Mouse (Mus musculus) heart, adult 2 months (tissue): ENCODE measurements at regions not wholly inside any gene's neighbourhood (a gene's known extent, or its start where the extent isn't known, plus 50 kb on each side); places are given as distances from the start of the nearest gene placed in this dataset.

Experiments
- DNase-seq, 2 experiments: peaks; one replicate each; pipeline ENCODE4 v3.0.0; 2021
- H3K27ac ChIP-seq: fragments of 200-600 bp; 2 replicates; pipeline ENCODE4 v1.8.1; 2022
- H3K27me3 ChIP-seq: fragments of 200-500 bp; 2 replicates; pipeline ENCODE4 v1.6.1; 2012; ENCODE audit warnings: mild to moderate bottlenecking, low read length, inconsistent platforms, mixed read lengths; ENCODE audit not compliant: control insufficient read depth, insufficient read depth
- H3K36me3 ChIP-seq: fragments of 200-500 bp; 2 replicates; pipeline ENCODE4 v1.6.1; 2012; ENCODE audit warnings: low read length, inconsistent platforms; ENCODE audit not compliant: control insufficient read depth, insufficient read depth
- H3K4me1 ChIP-seq: fragments of 200-500 bp; 2 replicates; pipeline ENCODE4 v1.6.1; 2011; ENCODE audit warnings: low read length; ENCODE audit not compliant: control insufficient read depth, insufficient read depth
- H3K4me3 ChIP-seq: fragments of 200-600 bp; 2 replicates; pipeline ENCODE4 v1.8.1; 2022
- H3K79me2 ChIP-seq: fragments of 200-500 bp; replicated peaks from 2 replicates; pipeline ENCODE4 v1.6.1; 2012; ENCODE audit warnings: mild to moderate bottlenecking, inconsistent platforms, low read length, moderate library complexity, mixed read lengths; ENCODE audit not compliant: control insufficient read depth, insufficient read depth
- H3K9ac ChIP-seq: fragments of 200-500 bp; 2 replicates; pipeline ENCODE4 v1.6.1; 2012; ENCODE audit warnings: low read depth, mild to moderate bottlenecking, control low read depth, inconsistent platforms, low read length, mixed read lengths
- CTCF ChIP-seq: fragments of 200-600 bp; IDR thresholded peaks from 2 replicates; pipeline ENCODE4 v1.8.1; 2022; ENCODE audit warnings: antibody characterized with exemption, mild to moderate bottlenecking, moderate library complexity
- EP300 ChIP-seq: fragments of 200-500 bp; IDR thresholded peaks from 2 replicates; pipeline ENCODE4 v1.6.1; 2011; ENCODE audit warnings: low read depth, low read length, control low read depth; ENCODE audit not compliant: insufficient read depth
- POLR2A ChIP-seq: fragments of 200-500 bp; IDR thresholded peaks from 2 replicates; pipeline ENCODE4 v1.6.1; 2011; ENCODE audit warnings: mild to moderate bottlenecking, low read depth, low read length, control low read depth; ENCODE audit not compliant: insufficient read depth
- WGBS: fragments of 180-500 bp; shearing (Covaris S2); methylation state at CpG from one replicate; pipeline ENCODE4 v1.1.7; 2018; 5-methylcytosine and 5-hydroxymethylcytosine counted together
- intact Hi-C: fragments of 180-260 bp; cut with DNase I; formaldehyde crosslinking; loops from one replicate; pipeline ENCODE4 v1.15.1; 2025

GRCm38 (mm10) chr12:27465499-27466150 lies 123.3 kb upstream of the Sox11 start:
- 64% methylated on average over 3 of the region's 3 CpGs for WGBS
- Histone ChIP-seq H3K27me3 (no peaks in the 10 kb centered on the region), H3K36me3 (no peaks in the 10 kb centered on the region), H3K9ac (no peak overlapping the region), H3K27ac (no peak overlapping the region), H3K4me3 (no peak overlapping the region), H3K4me1 (no peaks in the 10 kb centered on the region), H3K79me2 (no peaks in the 10 kb centered on the region)
- TF ChIP-seq POLR2A (no peak), CTCF (no peak), EP300 (no peak)
- intact Hi-C loops: no loop called here
- no peak for DNase-seq

GRCm38 (mm10) chr12:27458674-27459073 lies 116.3 kb upstream of the Sox11 start:
- H3K27me3 ChIP-seq: no peaks in the 10 kb centered on the region
- H3K4me1 ChIP-seq: no peaks in the 10 kb centered on the region
- no peak for TF ChIP-seq EP300
- no peak for TF ChIP-seq POLR2A
- no peak for TF ChIP-seq CTCF
- 72% methylated on average over 4 of the region's 4 CpGs for WGBS
- H3K9ac ChIP-seq: no peak overlapping the region
- DNase-seq: no peak
- intact Hi-C loops: no loop called here
- no peaks in the 10 kb centered on the region for H3K36me3 ChIP-seq
- no peak overlapping the region for H3K27ac ChIP-seq
- H3K4me3 ChIP-seq: no peak overlapping the region
- H3K79me2 ChIP-seq: no peaks in the 10 kb centered on the region

GRCm38 (mm10) chr12:27437661-27438345 lies 95.4 kb upstream of the Sox11 start:
- H3K27ac ChIP-seq: no peak overlapping the region
- no peak overlapping the region for H3K4me3 ChIP-seq
- 63% methylated on average over 6 of the region's 6 CpGs for WGBS
- no peak for DNase-seq
- H3K36me3 ChIP-seq: no peaks in the 10 kb centered on the region
- no peak overlapping the region for H3K9ac ChIP-seq
- TF ChIP-seq POLR2A (no peak), CTCF (no peak), EP300 (no peak)
- no peaks in the 10 kb centered on the region for H3K79me2 ChIP-seq
- no peaks in the 10 kb centered on the region for H3K4me1 ChIP-seq
- intact Hi-C loops: no loop called here
- H3K27me3 ChIP-seq: no peaks in the 10 kb centered on the region

GRCm38 (mm10) chr12:27431338-27431737 lies 89.0 kb upstream of the Sox11 start:
- H3K9ac ChIP-seq: no peak overlapping the region
- no peaks in the 10 kb centered on the region for H3K4me1 ChIP-seq
- no peak overlapping the region for H3K4me3 ChIP-seq
- H3K36me3 ChIP-seq: no peaks in the 10 kb centered on the region
- intact Hi-C loops: no loop called here
- DNase-seq: no peak
- no peaks in the 10 kb centered on the region for H3K79me2 ChIP-seq
- no peaks in the 10 kb centered on the region for H3K27me3 ChIP-seq
- TF ChIP-seq EP300: no peak
- TF ChIP-seq CTCF: no peak
- TF ChIP-seq POLR2A: no peak
- 86% methylated on average over 2 of the region's 2 CpGs for WGBS
- H3K27ac ChIP-seq: no peak overlapping the region

GRCm38 (mm10) chr12:27417387-27418009 lies 75.1 kb upstream of the Sox11 start:
- Histone ChIP-seq H3K27ac (no peak overlapping the region), H3K27me3 (no peaks in the 10 kb centered on the region), H3K4me1 (no peaks in the 10 kb centered on the region), H3K36me3 (no peaks in the 10 kb centered on the region), H3K9ac (no peak overlapping the region), H3K4me3 (no peak overlapping the region), H3K79me2 (no peaks in the 10 kb centered on the region)
- intact Hi-C loops: no loop called here
- 71% methylated on average over 8 of the region's 8 CpGs for WGBS
- TF ChIP-seq EP300 (no peak), POLR2A (no peak), CTCF (no peak)
- no peak for DNase-seq

GRCm38 (mm10) chr12:27410555-27410954 lies 68.2 kb upstream of the Sox11 start:
- DNase-seq: no peak
- Histone ChIP-seq H3K4me3 (no peak overlapping the region), H3K27ac (no peak overlapping the region), H3K79me2 (no peaks in the 10 kb centered on the region), H3K36me3 (no peaks in the 10 kb centered on the region), H3K4me1 (no peaks in the 10 kb centered on the region), H3K27me3 (no peaks in the 10 kb centered on the region), H3K9ac (no peak overlapping the region)
- intact Hi-C loops: no loop called here
- 49% methylated on average over 4 of the region's 4 CpGs for WGBS
- TF ChIP-seq POLR2A: no peak
- TF ChIP-seq CTCF: no peak
- no peak for TF ChIP-seq EP300
